Mouse (Mus musculus): ENCODE measurements at regions not wholly inside any gene's neighbourhood (a gene's known extent, or its start where the extent isn't known, plus 50 kb on each side); places are given as distances from the start of the nearest gene placed in this dataset.
"Not testable (repeated sequence)": the region's sequence is repeated elsewhere in the genome, so short reads cannot be mapped to it uniquely, and the experiment has no call there.

DNA sequence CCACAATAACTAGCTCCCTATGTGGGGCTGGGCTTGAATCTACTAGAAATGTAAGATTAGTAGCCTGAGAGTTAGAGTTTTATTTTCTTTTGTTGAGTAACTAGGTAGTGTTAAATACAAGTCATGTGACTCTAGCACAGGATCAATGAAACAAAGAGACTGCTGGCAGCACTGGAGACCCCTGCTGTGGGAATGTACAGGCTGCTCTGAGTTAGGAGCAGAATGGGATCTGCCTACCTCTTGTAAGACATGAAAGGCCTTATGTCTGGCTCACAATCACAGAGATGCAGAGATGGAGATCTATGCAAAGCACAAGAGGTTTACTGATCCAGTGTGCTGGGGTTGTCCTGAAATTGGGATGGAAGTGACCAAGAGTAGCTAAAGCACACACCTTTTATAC is 193.9 kb upstream of the Kcnmb2 start:
- not testable (repeated sequence) for ATAC-seq (ENCODE audit: low TSS enrichment)

DNA sequence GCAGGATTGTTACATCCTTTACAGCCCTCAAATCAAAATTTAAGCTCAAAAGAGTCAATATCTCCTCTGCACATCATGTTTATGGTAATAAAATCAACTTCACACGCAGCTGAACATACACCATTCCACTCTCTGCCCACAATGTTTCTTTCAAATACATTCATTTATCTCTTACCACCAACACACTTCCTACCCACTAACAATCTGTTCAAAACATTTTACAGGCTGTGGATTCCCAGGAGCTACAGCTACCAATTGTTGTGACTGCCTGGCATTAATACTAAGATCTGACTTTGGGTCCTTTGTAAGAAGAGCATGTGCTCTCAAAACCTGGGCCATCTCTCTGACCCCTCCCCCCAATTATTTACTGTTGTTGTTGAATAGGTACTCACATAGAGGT is 161.0 kb upstream of the Kcnmb2 start:
- peak; percentile 90 for ATAC-seq (ENCODE audit: low TSS enrichment)

- ATAC-seq (ENCODE audit: low TSS enrichment): no peak
Measured at GRCm38 (mm10) chr3:31755881-31756280, 146.4 kb upstream of the Kcnmb2 start.

GRCm38 (mm10) chr3:31769193-31769592 is 133.1 kb upstream of the Kcnmb2 start:
- ATAC-seq (ENCODE audit: low TSS enrichment): peak; percentile 93

DNA sequence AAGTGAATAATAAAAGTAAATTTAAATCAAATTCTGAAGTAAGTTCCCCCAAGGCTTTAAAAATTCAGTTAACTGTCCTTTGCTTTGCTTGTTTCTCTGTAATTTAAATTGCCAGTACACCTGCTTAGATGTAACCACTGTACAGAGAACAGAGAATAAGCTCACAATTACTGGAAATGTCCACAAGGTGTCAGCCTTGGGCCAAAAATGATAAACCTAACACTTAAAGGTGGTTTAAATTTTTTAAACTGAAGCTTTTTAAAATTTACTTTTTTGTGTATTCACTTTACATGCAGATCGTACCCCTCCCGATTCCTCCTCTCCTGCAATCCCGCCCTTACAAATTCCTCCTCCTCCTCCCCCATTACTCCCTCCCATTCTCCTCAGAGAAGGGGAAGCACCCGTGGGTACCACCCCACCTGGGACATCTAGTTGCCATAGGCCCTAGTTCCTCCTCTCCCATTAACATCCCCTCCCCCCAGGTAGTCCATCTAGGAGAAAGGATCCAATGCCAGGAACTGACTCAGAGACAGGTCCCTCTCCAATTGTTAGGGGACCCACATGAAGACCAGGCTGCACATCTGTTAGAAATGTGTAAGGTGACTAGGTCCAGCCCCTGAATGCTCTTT is 111.9 kb upstream of the Kcnmb2 start:
- ATAC-seq (ENCODE audit: low TSS enrichment): peak; percentile 79

- no peak for ATAC-seq (ENCODE audit: low TSS enrichment)
Measured at GRCm38 (mm10) chr3:31793466-31794040, 108.8 kb upstream of the Kcnmb2 start.

GRCm38 (mm10) chr3:31796621-31797020 is 105.7 kb upstream of the Kcnmb2 start:
- ATAC-seq (ENCODE audit: low TSS enrichment): no peak

DNA sequence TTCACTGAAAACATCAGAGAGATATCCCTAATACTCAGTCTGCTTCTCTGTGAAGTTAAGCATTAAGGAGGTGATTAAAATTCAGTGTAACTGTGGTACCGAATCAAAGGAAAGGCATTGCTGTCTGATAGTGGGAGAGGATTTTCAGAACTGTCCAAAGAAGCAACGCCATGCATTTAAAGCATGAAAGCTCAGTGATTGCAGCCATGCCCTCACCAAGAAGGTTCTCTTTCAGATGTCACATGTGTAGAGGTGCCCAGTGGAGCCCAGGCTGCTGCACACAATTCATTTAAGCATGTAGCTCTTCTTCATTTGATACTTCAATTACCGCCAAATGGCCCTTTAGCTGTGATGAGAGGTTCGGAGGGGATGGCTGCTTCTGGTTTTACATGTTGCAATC is 103.1 kb upstream of the Kcnmb2 start:
- no peak for ATAC-seq (ENCODE audit: low TSS enrichment)

DNA sequence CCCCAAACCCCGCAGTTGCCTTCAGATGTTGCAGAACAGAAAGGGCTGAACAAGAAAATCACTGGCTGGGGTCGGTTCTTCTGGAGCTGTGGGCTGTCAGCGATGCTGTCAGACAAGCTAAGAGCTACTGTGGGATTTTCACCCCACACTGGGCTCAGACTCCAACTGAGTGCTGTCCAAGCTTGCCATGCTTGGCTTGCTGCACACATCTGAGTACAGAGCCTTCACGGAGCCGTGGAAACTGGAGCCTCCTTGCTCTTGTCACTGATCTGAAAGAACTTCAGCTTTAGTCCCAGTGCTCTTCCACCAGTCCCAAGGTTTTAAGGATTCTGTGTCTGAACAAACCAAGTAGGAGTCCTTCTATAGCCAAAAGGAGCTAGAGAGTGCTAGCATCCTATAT is 98.3 kb upstream of the Kcnmb2 start:
- no peak for ATAC-seq (ENCODE audit: low TSS enrichment)

DNA sequence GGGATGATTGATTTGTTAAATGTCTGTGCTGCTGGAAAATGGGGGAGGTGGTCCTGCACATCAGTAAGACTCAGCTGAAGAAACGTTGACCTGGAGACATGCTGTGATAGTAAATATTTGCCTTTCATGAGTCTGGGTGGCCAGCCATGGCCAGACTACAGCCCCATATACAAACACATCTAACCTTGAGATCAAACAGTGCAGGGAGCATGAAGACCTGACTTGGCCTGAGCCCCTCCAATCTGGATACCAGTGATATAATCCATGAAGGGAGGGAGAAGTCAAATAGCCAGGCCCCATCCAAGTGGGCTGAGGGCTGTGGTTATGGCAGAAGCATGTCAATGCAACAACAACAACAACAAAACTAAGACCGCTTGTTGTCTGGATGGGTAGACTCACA is 94.6 kb upstream of the Kcnmb2 start:
- ATAC-seq (ENCODE audit: low TSS enrichment): no peak

DNA sequence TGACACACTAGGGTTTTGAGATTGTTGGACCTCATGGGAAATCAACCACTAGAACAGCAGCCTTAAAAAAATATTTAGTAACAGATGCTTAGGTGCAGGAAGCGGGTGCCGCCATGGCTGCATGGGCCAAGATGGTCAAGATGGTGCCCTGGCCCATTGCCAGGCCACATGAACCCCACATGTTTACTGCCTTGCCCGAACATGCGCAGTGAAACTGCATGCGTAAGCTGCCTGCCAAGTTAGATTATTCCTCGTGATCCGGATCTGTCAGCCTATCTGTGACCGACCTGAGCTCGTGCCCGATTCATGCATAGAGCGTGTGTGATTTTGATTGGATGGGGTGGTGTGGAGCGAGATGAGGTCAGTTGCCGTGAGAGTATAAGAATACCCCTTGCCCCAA is 93.2 kb upstream of the Kcnmb2 start:
- ATAC-seq (ENCODE audit: low TSS enrichment): not testable (repeated sequence)

- ATAC-seq (ENCODE audit: low TSS enrichment): peak; percentile 64; the same call in 1 of the 2 replicates
Measured at GRCm38 (mm10) chr3:31811232-31811631, 91.1 kb upstream of the Kcnmb2 start.

DNA sequence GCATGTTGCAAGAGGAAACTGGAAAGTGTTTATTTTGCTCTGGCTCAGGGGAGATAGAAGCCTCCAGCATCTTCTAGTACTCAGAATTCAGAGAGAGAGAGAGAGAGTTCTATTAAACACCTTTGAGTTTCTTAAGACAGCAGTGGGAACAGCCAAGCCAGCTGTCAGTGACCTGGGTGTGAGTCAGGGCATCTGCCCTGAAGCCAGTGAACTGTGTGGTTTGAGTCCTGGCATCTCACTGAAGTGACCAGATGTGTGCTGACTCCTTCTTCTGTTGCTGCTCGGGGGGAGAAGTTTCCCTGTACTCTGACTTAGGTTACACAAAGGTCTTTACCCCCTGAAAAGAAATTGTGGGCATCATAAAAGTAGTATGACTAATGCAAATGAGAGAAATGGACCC is 70.4 kb upstream of the Kcnmb2 start:
- ATAC-seq (ENCODE audit: low TSS enrichment): no peak

- no peak for ATAC-seq (ENCODE audit: low TSS enrichment)
Measured at GRCm38 (mm10) chr3:31841253-31841652, 61.1 kb upstream of the Kcnmb2 start.

DNA sequence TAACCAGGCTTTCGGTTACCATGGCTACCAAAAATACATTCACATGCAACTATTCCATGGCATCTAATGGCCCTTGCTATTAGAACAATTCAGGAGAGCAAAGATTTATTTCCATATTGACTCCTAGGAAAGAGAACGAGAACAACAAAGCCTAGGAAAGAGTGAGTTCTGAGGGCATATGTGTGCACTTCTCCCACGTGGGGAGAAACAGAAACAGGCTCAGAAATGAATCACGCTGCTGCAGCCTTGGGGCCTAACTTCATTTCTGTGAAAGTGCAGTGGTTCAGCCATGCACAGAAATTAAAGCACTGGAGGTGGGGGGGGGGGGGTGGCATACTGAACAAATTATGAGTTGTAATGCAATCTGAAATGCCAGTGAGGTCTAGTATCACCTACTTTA is 55.2 kb upstream of the Kcnmb2 start:
- ATAC-seq (ENCODE audit: low TSS enrichment): no peak
